Mouse (Mus musculus) heart, postnatal 0 days (tissue): ENCODE measurements around the gene Pnpo. TPM values are rescaled to one million over a fixed set of nuclear protein-coding genes. Genes with fewer than 3 reads are reported as not detected.

ENCODE experiments used
- ATAC-seq: fragments of 200-750 bp; cut with Nextera tagmentation; 2 replicates; pipeline ENCODE4 v1.8.0; 2017; ENCODE audit warnings: low read depth, moderate number of reproducible peaks, moderate library complexity; ENCODE audit not compliant: insufficient read depth
- DNase-seq: peaks from one replicate; pipeline ENCODE4 v3.0.0-alpha.2; 2016; ENCODE audit warnings: low spot score
- H3K27ac ChIP-seq: fragments of 300-500 bp; sonication (generic); 2 replicates; pipeline ENCODE4 v1.5.1; 2014; ENCODE audit warnings: low read depth, mild to moderate bottlenecking
- H3K27me3 ChIP-seq: fragments of 300-500 bp; sonication (generic); 2 replicates; pipeline ENCODE4 v1.6.1; 2014; ENCODE audit warnings: low read length, mixed read lengths; ENCODE audit not compliant: control insufficient read depth, insufficient read depth
- H3K36me3 ChIP-seq: fragments of 300-500 bp; sonication (generic); replicated peaks from 2 replicates; pipeline ENCODE4 v1.6.1; 2014; ENCODE audit warnings: low read length, mixed read lengths; ENCODE audit not compliant: control insufficient read depth, insufficient read depth
- H3K4me1 ChIP-seq: fragments of 300-500 bp; sonication (generic); 2 replicates; pipeline ENCODE4 v1.6.1; 2014; ENCODE audit warnings: antibody characterized with exemption; ENCODE audit not compliant: control insufficient read depth, insufficient read depth
- H3K4me2 ChIP-seq: fragments of 300-500 bp; sonication (generic); 2 replicates; pipeline ENCODE4 v1.6.1; 2014; ENCODE audit warnings: low read depth, mild to moderate bottlenecking, low read length, moderate library complexity
- H3K4me3 ChIP-seq: fragments of 300-500 bp; sonication (generic); 2 replicates; pipeline ENCODE4 v1.5.1; 2014; ENCODE audit warnings: low read depth, low read length
- H3K9ac ChIP-seq: fragments of 300-500 bp; sonication (generic); replicated peaks from 2 replicates; pipeline ENCODE4 v1.6.1; 2014; ENCODE audit warnings: low read depth, low read length, mixed read lengths
- H3K9me3 ChIP-seq: fragments of 300-500 bp; sonication (generic); replicated peaks from 2 replicates; pipeline ENCODE4 v1.6.1; 2016; ENCODE audit warnings: low read length; ENCODE audit not compliant: control insufficient read depth
- CTCF ChIP-seq: IDR thresholded peaks from 2 replicates; pipeline ENCODE4 v1.5.1; 2016; ENCODE audit warnings: antibody characterized with exemption, control low read depth, low read depth
- EP300 ChIP-seq: IDR thresholded peaks from 2 replicates; pipeline ENCODE4 v1.6.1; 2016; ENCODE audit warnings: antibody characterized with exemption, low read depth
- WGBS: fragments of 180-500 bp; shearing (Covaris S2); extraction: QIAGEN DNeasy Blood & Tissue Kit; methylation state at CpG from one replicate; pipeline ENCODE4 v1.1.7; 2014; 5-methylcytosine and 5-hydroxymethylcytosine counted together
- polyA plus RNA-seq: library from polyadenylated mRNA; unstranded; fragments of >200 nt; fragmentation: Nextera tagmentation; extraction: Ambion mirVana; gene quantifications from 2 replicates; pipeline ENCODE4 v1.2.1, GENCODE M21; 2015
- total RNA-seq: library from RNA; depleted of rRNA; stranded (reverse); fragments of >200 nt; gene quantifications from 2 replicates; pipeline ENCODE4 v1.2.3, GENCODE M21; 2014; ENCODE audit warnings: low replicate concordance; rRNA removed

Gene Pnpo
- total and polyA plus RNA-seq, 2 experiments from 2014 or later: 20.9 to 28.1 TPM

DNA sequence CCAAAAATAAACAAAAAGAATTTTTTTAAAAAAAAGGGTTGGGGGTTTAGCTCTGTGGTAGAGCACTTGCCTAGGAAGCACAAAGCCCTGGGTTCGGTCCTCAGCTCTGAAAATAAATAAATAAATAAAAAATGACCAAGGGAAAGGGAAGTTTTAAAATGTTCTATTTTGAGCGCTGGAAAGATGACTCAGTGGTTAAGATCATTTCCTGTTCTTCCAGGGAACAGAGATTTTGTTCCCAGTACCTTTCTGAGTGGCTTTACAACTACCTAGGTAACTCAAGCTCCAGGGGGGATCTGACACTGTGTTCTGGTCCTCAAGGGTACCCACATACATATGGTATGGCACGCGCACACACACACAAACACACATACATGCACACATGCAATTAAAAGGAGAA lies 47.9 kb downstream of the Pnpo start:
- no peak for ATAC-seq
- H3K9me3 ChIP-seq: no peaks in the 10 kb centered on the region
- no peaks in the 10 kb centered on the region; the same call in 1 of the 2 replicates for H3K4me1 ChIP-seq
- H3K4me2 ChIP-seq: no peak overlapping the region
- no peaks in the 10 kb centered on the region for H3K27me3 ChIP-seq
- no peak overlapping the region for H3K4me3 ChIP-seq
- no peak overlapping the region for H3K9ac ChIP-seq
- WGBS: 69% methylated on average over 4 of the region's 4 CpGs
- TF ChIP-seq CTCF: no peak
- no peak for TF ChIP-seq EP300
- peak overlapping the region; percentile 51 for H3K27ac ChIP-seq
- no peak for DNase-seq
- H3K36me3 ChIP-seq: no peaks in the 10 kb centered on the region

- Histone ChIP-seq H3K36me3 (no peaks in the 10 kb centered on the region), H3K9ac (no peak overlapping the region), H3K4me1 (no peaks in the 10 kb centered on the region; the same call in 1 of the 2 replicates), H3K27me3 (no peaks in the 10 kb centered on the region), H3K27ac (no peak overlapping the region), H3K4me3 (no peak overlapping the region), H3K4me2 (no peak overlapping the region), H3K9me3 (no peaks in the 10 kb centered on the region)
- WGBS: 55% methylated on average over 11 of the region's 11 CpGs
- no peak for ATAC-seq
- TF ChIP-seq CTCF (no peak), EP300 (no peak)
- DNase-seq: no peak
Measured at GRCm38 (mm10) chr11:96893203-96893842, 50.5 kb downstream of the Pnpo start.

- H3K9ac ChIP-seq: no peak overlapping the region
- 64% methylated on average over 14 of the region's 14 CpGs for WGBS
- no peaks in the 10 kb centered on the region for H3K27me3 ChIP-seq
- no peaks in the 10 kb centered on the region for H3K9me3 ChIP-seq
- no peak overlapping the region for H3K4me3 ChIP-seq
- H3K36me3 ChIP-seq: no peaks in the 10 kb centered on the region
- no peaks in the 10 kb centered on the region; the same call in 1 of the 2 replicates for H3K4me1 ChIP-seq
- TF ChIP-seq CTCF (no peak), EP300 (no peak)
- ATAC-seq (no peak), DNase-seq (no peak)
- no peak overlapping the region for H3K27ac ChIP-seq
- H3K4me2 ChIP-seq: no peak overlapping the region
Measured at GRCm38 (mm10) chr11:96891784-96892527, 51.8 kb downstream of the Pnpo start.

Other genes starting within 250 kb of the Pnpo start
- 14.4 and 14.8 TPM in 2 replicates for gene Snx11, start 166.4 kb downstream of the Pnpo start, total RNA-seq
- gene Snx11, start 166.4 kb downstream of the Pnpo start, polyA plus RNA-seq: 9.0 and 10.2 TPM in 2 replicates
- 9.9 and 24.9 TPM in 2 replicates for gene Cbx1, start 154.9 kb downstream of the Pnpo start, total RNA-seq
- 35.6 and 42.0 TPM in 2 replicates for gene Cbx1, start 154.9 kb downstream of the Pnpo start, polyA plus RNA-seq
- gene Nfe2l1, start 114.0 kb downstream of the Pnpo start, total RNA-seq: 98.8 and 99.1 TPM in 2 replicates
- gene Nfe2l1, start 114.0 kb downstream of the Pnpo start, polyA plus RNA-seq: 81.2 and 83.5 TPM in 2 replicates
- 45.8 and 54.7 TPM in 2 replicates for gene Copz2, start 94.1 kb downstream of the Pnpo start, total RNA-seq
- gene Copz2, start 94.1 kb downstream of the Pnpo start, polyA plus RNA-seq: 119 and 123 TPM in 2 replicates
- 23.6 and 25.2 TPM in 2 replicates for gene Cdk5rap3, start 27.5 kb downstream of the Pnpo start, total RNA-seq
- 45.1 and 46.7 TPM in 2 replicates for gene Cdk5rap3, start 27.5 kb downstream of the Pnpo start, polyA plus RNA-seq
- gene Prr15l, start 15.9 kb downstream of the Pnpo start, total RNA-seq: 0.39 TPM in 1 of 2 replicates, not detected in the other
- 1.2 and 1.3 TPM in 2 replicates for gene Prr15l, start 15.9 kb downstream of the Pnpo start, polyA plus RNA-seq
- gene Sp2, start 39.0 kb upstream of the Pnpo start, total RNA-seq: 6.2 and 6.8 TPM in 2 replicates
- gene Sp2, start 39.0 kb upstream of the Pnpo start, polyA plus RNA-seq: 8.9 and 9.0 TPM in 2 replicates
- gene Sp6, start 69.4 kb upstream of the Pnpo start, total RNA-seq: 0.04 and 0.19 TPM in 2 replicates
- 0.08 TPM in 1 of 2 replicates, not detected in the other for gene Sp6, start 69.4 kb upstream of the Pnpo start, polyA plus RNA-seq
- 29.3 and 31.7 TPM in 2 replicates for gene Scrn2, start 86.0 kb upstream of the Pnpo start, total RNA-seq
- gene Scrn2, start 86.0 kb upstream of the Pnpo start, polyA plus RNA-seq: 16.6 and 19.0 TPM in 2 replicates
- gene Lrrc46, start 97.4 kb upstream of the Pnpo start, total RNA-seq: 0.80 TPM in 1 of 2 replicates, not detected in the other
- 0.53 and 0.65 TPM in 2 replicates for gene Lrrc46, start 97.4 kb upstream of the Pnpo start, polyA plus RNA-seq
- gene Mrpl10, start 97.6 kb upstream of the Pnpo start, total RNA-seq: 77.7 and 81.2 TPM in 2 replicates
- gene Mrpl10, start 97.6 kb upstream of the Pnpo start, polyA plus RNA-seq: 67.0 and 67.3 TPM in 2 replicates
- 8.6 and 10.6 TPM in 2 replicates for gene Osbpl7, start 106.6 kb upstream of the Pnpo start, total RNA-seq
- 2.7 and 3.0 TPM in 2 replicates for gene Osbpl7, start 106.6 kb upstream of the Pnpo start, polyA plus RNA-seq
- not detected in 2 replicates for gene Tbx21, start 171.3 kb upstream of the Pnpo start, total RNA-seq
- not detected in 2 replicates for gene Tbx21, start 171.3 kb upstream of the Pnpo start, polyA plus RNA-seq
- 8.9 and 27.8 TPM in 2 replicates for gene Tbkbp1, start 207.5 kb upstream of the Pnpo start, total RNA-seq
- gene Tbkbp1, start 207.5 kb upstream of the Pnpo start, polyA plus RNA-seq: 2.8 and 3.4 TPM in 2 replicates
- gene Kpnb1, start 243.9 kb upstream of the Pnpo start, total RNA-seq: 68.2 and 74.8 TPM in 2 replicates
- 17.9 and 18.4 TPM in 2 replicates for gene Kpnb1, start 243.9 kb upstream of the Pnpo start, polyA plus RNA-seq